Mouse (Mus musculus) adrenal gland, adult 2 months (tissue): Measurements from ENCODE around the gene Gm20521. TPM values are rescaled to one million over a fixed set of nuclear protein-coding genes. Genes with fewer than 3 reads are reported as not detected.

Experiments used
- DNase-seq: peaks from one replicate; pipeline ENCODE4 v3.0.0; 2021
- polyA plus RNA-seq: library from polyadenylated mRNA; depleted of rRNA; stranded (reverse); fragments of >200 nt; gene quantifications from 2 replicates; pipeline ENCODE4 v1.2.3, GENCODE M21; 2012
- total RNA-seq, 2 experiments: library from RNA; stranded (reverse); gene quantifications; 2 replicates each; pipeline ENCODE4 v1.2.3; 2021

Gm20521 gene
- total and polyA plus RNA-seq, 3 experiments, result 7.1 to 42.4 TPM; not detected in 1

- peak; percentile 99 for DNase-seq
These were observed 10.5 kb downstream of the Gm20521 start for GRCm38 (mm10) chr14:54893651-54894181.

- DNase-seq, result peak; percentile 85
These were observed 11.3 kb downstream of the Gm20521 start for GRCm38 (mm10) chr14:54894296-54895151.

GRCm38 (mm10) chr14:54897445-54897844 lies 14.2 kb downstream of the Gm20521 start:
- DNase-seq, result peak; percentile 54

GRCm38 (mm10) chr14:54900383-54900782 lies 17.1 kb downstream of the Gm20521 start:
- peak; percentile 72 for DNase-seq

- DNase-seq, result no peak
These were observed 20.4 kb downstream of the Gm20521 start for GRCm38 (mm10) chr14:54903641-54904040.

GRCm38 (mm10) chr14:54908682-54909081 lies 25.4 kb downstream of the Gm20521 start:
- no peak for DNase-seq

GRCm38 (mm10) chr14:54912109-54912850 lies 29.0 kb downstream of the Gm20521 start:
- DNase-seq, result no peak

- DNase-seq, result peak; percentile 83
These were observed 29.6 kb downstream of the Gm20521 start, which contains the start of gene Slc22a17 for GRCm38 (mm10) chr14:54912886-54913285. Gene Slc22a17 (minus strand): TSS chr14:54913132.

- no peak for DNase-seq
These were observed 30.1 kb downstream of the Gm20521 start for GRCm38 (mm10) chr14:54913343-54913742.

- DNase-seq, result no peak
These were observed 36.9 kb downstream of the Gm20521 start for GRCm38 (mm10) chr14:54920076-54920685.

- peak; percentile 34 for DNase-seq
These were observed 41.6 kb downstream of the Gm20521 start for GRCm38 (mm10) chr14:54924641-54925348.

GRCm38 (mm10) chr14:54925349-54926342 lies 42.4 kb downstream of the Gm20521 start, which contains the start of gene Efs:
Gene Efs (minus strand): TSS chr14:54926126.
- peak; percentile 53 for DNase-seq

- DNase-seq, result peak; percentile 36
These were observed 43.3 kb downstream of the Gm20521 start for GRCm38 (mm10) chr14:54926401-54927158.

GRCm38 (mm10) chr14:54927296-54927695 lies 44.1 kb downstream of the Gm20521 start:
- no peak for DNase-seq

GRCm38 (mm10) chr14:54929801-54930200 lies 46.6 kb downstream of the Gm20521 start:
- DNase-seq, result no peak

- DNase-seq, result no peak
These were observed 47.2 kb downstream of the Gm20521 start for GRCm38 (mm10) chr14:54930431-54930830.

- no peak for DNase-seq
These were observed 49.5 kb downstream of the Gm20521 start, which contains the start of gene Il25 for GRCm38 (mm10) chr14:54932645-54933150. Gene Il25 (plus strand): TSS chr14:54932695.

- no peak for DNase-seq
These were observed 52.9 kb downstream of the Gm20521 start, which contains the start of gene Cmtm5 for GRCm38 (mm10) chr14:54935904-54936830. Gene Cmtm5 (plus strand): TSS chr14:54936261.
